Mouse (Mus musculus): ENCODE results near the gene Cacna2d2. TPM values are rescaled to one million over a fixed set of nuclear protein-coding genes. Genes with fewer than 3 reads are reported as not detected.

Cacna2d2 gene
- polyA plus RNA-seq, 1 experiment = not detected

- Histone ChIP-seq H3K4me1 (ENCODE audit: control insufficient read depth) (no peaks in the 10 kb centered on the region; the same call in 1 of the 2 replicates), H3K9me3 (ENCODE audit: control insufficient read depth, low read length) (no peaks in the 10 kb centered on the region), H3K27me3 (ENCODE audit: control insufficient read depth) (peaks cover 59% of the 10 kb centered on the region), H3K36me3 (ENCODE audit: control insufficient read depth) (no peaks in the 10 kb centered on the region), H3K4me3 (replicated peaks) (no peak overlapping the region)
- TF ChIP-seq GATA1 (IDR thresholded peaks at IDR 0.05; ENCODE audit: low read length) = no peak
- TF ChIP-seq TAL1 (IDR thresholded peaks at IDR 0.05; ENCODE audit: low read length) = no peak
Measured at GRCm38 (mm10) chr9:107396397-107396796, 3.0 kb upstream of the Cacna2d2 start.

- no peaks in the 10 kb centered on the region for H3K9me3 ChIP-seq (ENCODE audit: control insufficient read depth, low read length)
- peaks cover 74% of the 10 kb centered on the region for H3K27me3 ChIP-seq (ENCODE audit: control insufficient read depth)
- no peak overlapping the region for H3K4me3 ChIP-seq (replicated peaks)
- H3K4me1 ChIP-seq (ENCODE audit: control insufficient read depth) = no peaks in the 10 kb centered on the region; the same call in 1 of the 2 replicates
- no peaks in the 10 kb centered on the region for H3K36me3 ChIP-seq (ENCODE audit: control insufficient read depth)
- no peak for TF ChIP-seq TAL1 (IDR thresholded peaks at IDR 0.05; ENCODE audit: low read length)
- no peak for TF ChIP-seq GATA1 (IDR thresholded peaks at IDR 0.05; ENCODE audit: low read length)
Measured at GRCm38 (mm10) chr9:107398968-107399367, 444 bp upstream of the Cacna2d2 start.

- TF ChIP-seq TAL1 (IDR thresholded peaks at IDR 0.05; ENCODE audit: low read length) (no peak), GATA1 (IDR thresholded peaks at IDR 0.05; ENCODE audit: low read length) (no peak)
- no peaks in the 10 kb centered on the region for H3K9me3 ChIP-seq (ENCODE audit: control insufficient read depth, low read length)
- H3K4me1 ChIP-seq (ENCODE audit: control insufficient read depth) = no peaks in the 10 kb centered on the region; the same call in 1 of the 2 replicates
- peaks cover 71% of the 10 kb centered on the region for H3K27me3 ChIP-seq (ENCODE audit: control insufficient read depth)
- no peaks in the 10 kb centered on the region for H3K36me3 ChIP-seq (ENCODE audit: control insufficient read depth)
- no peak overlapping the region for H3K4me3 ChIP-seq (replicated peaks)
Measured at GRCm38 (mm10) chr9:107400060-107400511, 674 bp downstream of the Cacna2d2 start.

GRCm38 (mm10) chr9:107400666-107401285 lies 1.4 kb downstream of the Cacna2d2 start:
- H3K4me3 ChIP-seq (replicated peaks) = no peak overlapping the region
- TF ChIP-seq TAL1 (IDR thresholded peaks at IDR 0.05; ENCODE audit: low read length) (no peak), GATA1 (IDR thresholded peaks at IDR 0.05; ENCODE audit: low read length) (no peak)
- H3K9me3 ChIP-seq (ENCODE audit: control insufficient read depth, low read length) = no peaks in the 10 kb centered on the region
- no peaks in the 10 kb centered on the region for H3K36me3 ChIP-seq (ENCODE audit: control insufficient read depth)
- H3K27me3 ChIP-seq (ENCODE audit: control insufficient read depth) = peaks cover 71% of the 10 kb centered on the region
- no peaks in the 10 kb centered on the region; the same call in 1 of the 2 replicates for H3K4me1 ChIP-seq (ENCODE audit: control insufficient read depth)

- TF ChIP-seq GATA1 (IDR thresholded peaks at IDR 0.05; ENCODE audit: low read length) = no peak
- TF ChIP-seq TAL1 (IDR thresholded peaks at IDR 0.05; ENCODE audit: low read length) = no peak
- peaks cover 55% of the 10 kb centered on the region for H3K27me3 ChIP-seq (ENCODE audit: control insufficient read depth)
- no peaks in the 10 kb centered on the region for H3K9me3 ChIP-seq (ENCODE audit: control insufficient read depth, low read length)
- H3K36me3 ChIP-seq (ENCODE audit: control insufficient read depth) = no peaks in the 10 kb centered on the region
- H3K4me3 ChIP-seq (replicated peaks) = no peak overlapping the region
- H3K4me1 ChIP-seq (ENCODE audit: control insufficient read depth) = no peaks in the 10 kb centered on the region
Measured at GRCm38 (mm10) chr9:107403116-107403515, 3.7 kb downstream of the Cacna2d2 start.

- Histone ChIP-seq H3K27me3 (ENCODE audit: control insufficient read depth) (no peaks in the 10 kb centered on the region; the same call in 1 of the 2 replicates), H3K9me3 (ENCODE audit: control insufficient read depth, low read length) (no peaks in the 10 kb centered on the region), H3K4me1 (ENCODE audit: control insufficient read depth) (no peaks in the 10 kb centered on the region), H3K4me3 (replicated peaks) (no peak overlapping the region), H3K36me3 (ENCODE audit: control insufficient read depth) (no peaks in the 10 kb centered on the region)
- TF ChIP-seq TAL1 (IDR thresholded peaks at IDR 0.05; ENCODE audit: low read length) = no peak
- no peak for TF ChIP-seq GATA1 (IDR thresholded peaks at IDR 0.05; ENCODE audit: low read length)
Measured at GRCm38 (mm10) chr9:107409449-107409848, 10.0 kb downstream of the Cacna2d2 start.

- peaks cover 3% of the 10 kb centered on the region; the same call in 1 of the 2 replicates for H3K27me3 ChIP-seq (ENCODE audit: control insufficient read depth)
- TF ChIP-seq TAL1 (IDR thresholded peaks at IDR 0.05; ENCODE audit: low read length) (no peak), GATA1 (IDR thresholded peaks at IDR 0.05; ENCODE audit: low read length) (no peak)
Measured at GRCm38 (mm10) chr9:107417106-107417505, 17.7 kb downstream of the Cacna2d2 start.

GRCm38 (mm10) chr9:107419491-107420244 lies 20.3 kb downstream of the Cacna2d2 start:
- H3K36me3 ChIP-seq (ENCODE audit: control insufficient read depth) = no peaks in the 10 kb centered on the region
- H3K4me1 ChIP-seq (ENCODE audit: control insufficient read depth) = no peaks in the 10 kb centered on the region
- H3K27me3 ChIP-seq (ENCODE audit: control insufficient read depth) = peaks cover 3% of the 10 kb centered on the region; the same call in 1 of the 2 replicates
- no peak overlapping the region for H3K4me3 ChIP-seq (replicated peaks)
- no peaks in the 10 kb centered on the region for H3K9me3 ChIP-seq (ENCODE audit: control insufficient read depth, low read length)
- TF ChIP-seq TAL1 (IDR thresholded peaks at IDR 0.05; ENCODE audit: low read length) (no peak), GATA1 (IDR thresholded peaks at IDR 0.05; ENCODE audit: low read length) (no peak)

More at GRCm38 (mm10) chr9:107417106-107417505, 17.7 kb downstream of the Cacna2d2 start:
- H3K4me3 ChIP-seq (replicated peaks) = no peak overlapping the region
- H3K36me3 ChIP-seq (ENCODE audit: control insufficient read depth) = no peaks in the 10 kb centered on the region
- H3K9me3 ChIP-seq (ENCODE audit: control insufficient read depth, low read length) = no peaks in the 10 kb centered on the region
- no peaks in the 10 kb centered on the region for H3K4me1 ChIP-seq (ENCODE audit: control insufficient read depth)

- Histone ChIP-seq H3K4me1 (ENCODE audit: control insufficient read depth) (no peaks in the 10 kb centered on the region), H3K36me3 (ENCODE audit: control insufficient read depth) (no peaks in the 10 kb centered on the region), H3K9me3 (ENCODE audit: control insufficient read depth, low read length) (no peaks in the 10 kb centered on the region), H3K27me3 (ENCODE audit: control insufficient read depth) (peaks cover 3% of the 10 kb centered on the region), H3K4me3 (replicated peaks) (no peak overlapping the region)
- no peak for TF ChIP-seq GATA1 (IDR thresholded peaks at IDR 0.05; ENCODE audit: low read length)
- TF ChIP-seq TAL1 (IDR thresholded peaks at IDR 0.05; ENCODE audit: low read length) = no peak
Measured at GRCm38 (mm10) chr9:107420898-107421297, 21.5 kb downstream of the Cacna2d2 start.
